Mouse (Mus musculus) lung, postnatal 0 days (tissue): ENCODE measurements at regions not wholly inside any gene's neighbourhood (a gene's known extent, or its start where the extent isn't known, plus 50 kb on each side); places are given as distances from the start of the nearest gene placed in this dataset.

Experiments used
- ATAC-seq: fragments of 200-750 bp; cut with Nextera tagmentation; 2 replicates; pipeline ENCODE4 v1.8.0; 2017; ENCODE audit warnings: moderate library complexity
- DNase-seq: peaks from one replicate; pipeline ENCODE4 v3.0.0-alpha.2; 2016; ENCODE audit warnings: low spot score
- H3K27ac ChIP-seq: fragments of 300-500 bp; sonication (generic); 2 replicates; pipeline ENCODE4 v1.5.1; 2014; ENCODE audit warnings: antibody characterized with exemption, mild to moderate bottlenecking, low read length, mixed read lengths
- H3K27me3 ChIP-seq: fragments of 300-500 bp; sonication (generic); replicated peaks from 2 replicates; pipeline ENCODE4 v1.6.1; 2014; ENCODE audit warnings: low read length, mixed read lengths; ENCODE audit not compliant: insufficient read depth
- H3K36me3 ChIP-seq: fragments of 300-500 bp; sonication (generic); 2 replicates; pipeline ENCODE4 v1.6.1; 2014; ENCODE audit warnings: low read length, mixed read lengths; ENCODE audit not compliant: insufficient read depth
- H3K4me1 ChIP-seq: fragments of 300-500 bp; sonication (generic); 2 replicates; pipeline ENCODE4 v1.6.1; 2014; ENCODE audit warnings: antibody characterized with exemption, low read depth, low read length, mixed read lengths; ENCODE audit not compliant: insufficient read depth
- H3K4me2 ChIP-seq: fragments of 300-500 bp; sonication (generic); replicated peaks from 2 replicates; pipeline ENCODE4 v1.6.1; 2014; ENCODE audit warnings: low read depth, mild to moderate bottlenecking, low read length, moderate library complexity, mixed read lengths
- H3K4me3 ChIP-seq: fragments of 300-500 bp; sonication (generic); 2 replicates; pipeline ENCODE4 v1.5.1; 2014; ENCODE audit warnings: low read depth, low read length
- H3K9ac ChIP-seq: fragments of 300-500 bp; sonication (generic); replicated peaks from 2 replicates; pipeline ENCODE4 v1.6.1; 2014; ENCODE audit warnings: low read depth, mild to moderate bottlenecking
- H3K9me3 ChIP-seq: fragments of 300-500 bp; sonication (generic); 2 replicates; pipeline ENCODE4 v1.6.1; 2016; ENCODE audit warnings: low read length, mixed read lengths
- CTCF ChIP-seq: IDR thresholded peaks from 2 replicates; pipeline ENCODE4 v1.5.1; 2016; ENCODE audit warnings: antibody characterized with exemption, mild to moderate bottlenecking
- EP300 ChIP-seq: IDR thresholded peaks from 2 replicates; pipeline ENCODE4 v1.6.1; 2016; ENCODE audit warnings: antibody characterized with exemption, mild to moderate bottlenecking, control low read depth
- WGBS: fragments of 180-500 bp; shearing (Covaris S2); extraction: QIAGEN DNeasy Blood & Tissue Kit; methylation state at CpG from one replicate; pipeline ENCODE4 v1.1.7; 2014; 5-methylcytosine and 5-hydroxymethylcytosine counted together

- ATAC-seq (no peak), DNase-seq (no peak)
- TF ChIP-seq EP300 (no peak), CTCF (no peak)
Observed at GRCm38 (mm10) chr10:118990500-118990899, 120.5 kb upstream of the Dyrk2 start.

GRCm38 (mm10) chr10:118989812-118990211 is 119.8 kb upstream of the Dyrk2 start:
- Histone ChIP-seq H3K27me3 (no peaks in the 10 kb centered on the region), H3K4me3 (no peak overlapping the region), H3K36me3 (no peaks in the 10 kb centered on the region), H3K4me2 (no peak overlapping the region), H3K9me3 (no peaks in the 10 kb centered on the region), H3K27ac (no peak overlapping the region), H3K9ac (no peak overlapping the region), H3K4me1 (no peaks in the 10 kb centered on the region)
- DNase-seq = no peak
- TF ChIP-seq EP300 (no peak), CTCF (no peak)
- 60% methylated on average over 10 of the region's 10 CpGs for WGBS
- ATAC-seq = no peak

More at GRCm38 (mm10) chr10:118990500-118990899, 120.5 kb upstream of the Dyrk2 start:
- no peaks in the 10 kb centered on the region for H3K36me3 ChIP-seq
- no peaks in the 10 kb centered on the region for H3K4me1 ChIP-seq
- H3K9ac ChIP-seq = no peak overlapping the region
- no peaks in the 10 kb centered on the region for H3K9me3 ChIP-seq
- no peak overlapping the region for H3K27ac ChIP-seq
- no peak overlapping the region for H3K4me2 ChIP-seq
- 35% methylated on average over 6 of the region's 6 CpGs for WGBS
- H3K27me3 ChIP-seq = no peaks in the 10 kb centered on the region
- H3K4me3 ChIP-seq = no peak overlapping the region

- Histone ChIP-seq H3K36me3 (no peaks in the 10 kb centered on the region), H3K9me3 (no peaks in the 10 kb centered on the region), H3K4me2 (no peak overlapping the region), H3K27ac (no peak overlapping the region), H3K4me3 (no peak overlapping the region), H3K27me3 (no peaks in the 10 kb centered on the region), H3K9ac (no peak overlapping the region), H3K4me1 (no peaks in the 10 kb centered on the region)
- WGBS = 75% methylated on average over 6 of the region's 6 CpGs
- peak; percentile 50 for DNase-seq
- TF ChIP-seq CTCF (no peak), EP300 (no peak)
- peak; percentile 55 for ATAC-seq
Observed at GRCm38 (mm10) chr10:118988249-118988648, 118.2 kb upstream of the Dyrk2 start.

DNA sequence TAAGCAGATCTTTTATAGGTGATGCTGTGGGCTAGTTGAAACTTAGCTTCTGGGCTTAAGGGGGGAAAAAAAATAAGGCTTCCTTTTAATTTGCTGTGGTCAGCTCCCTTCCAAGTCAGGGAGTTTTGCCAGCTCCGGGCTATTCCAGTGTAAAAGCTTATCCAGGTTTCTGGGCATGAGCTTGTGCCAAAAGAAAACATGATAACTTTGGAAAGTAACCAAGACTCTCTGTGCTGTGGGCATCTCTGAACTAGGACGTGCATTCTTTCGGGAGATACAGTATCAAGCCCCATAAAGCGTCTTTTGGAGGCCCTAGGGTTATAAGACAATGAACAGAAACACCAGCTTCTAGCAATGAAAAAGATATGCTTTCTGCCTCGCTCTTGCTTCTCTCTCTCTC is 114.6 kb upstream of the Dyrk2 start:
- Histone ChIP-seq H3K36me3 (no peaks in the 10 kb centered on the region), H3K9me3 (no peaks in the 10 kb centered on the region), H3K27me3 (no peaks in the 10 kb centered on the region), H3K9ac (no peak overlapping the region), H3K4me2 (no peak overlapping the region), H3K27ac (no peak overlapping the region), H3K4me1 (no peaks in the 10 kb centered on the region), H3K4me3 (no peak overlapping the region)
- TF ChIP-seq EP300 (no peak), CTCF (no peak)
- DNase-seq (no peak), ATAC-seq (no peak)
- WGBS = 80% methylated on average over 5 of the region's 5 CpGs

- Histone ChIP-seq H3K36me3 (no peaks in the 10 kb centered on the region), H3K27me3 (no peaks in the 10 kb centered on the region), H3K4me3 (no peak overlapping the region), H3K4me1 (no peaks in the 10 kb centered on the region), H3K27ac (no peak overlapping the region), H3K9ac (no peak overlapping the region), H3K4me2 (no peak overlapping the region), H3K9me3 (no peaks in the 10 kb centered on the region)
- no peak for TF ChIP-seq CTCF
- TF ChIP-seq EP300 = no peak
- DNase-seq (peak; percentile 12), ATAC-seq (no peak)
- WGBS = 52% methylated on average over 5 of the region's 5 CpGs
Observed at GRCm38 (mm10) chr10:118981446-118981845, 111.4 kb upstream of the Dyrk2 start.

DNA sequence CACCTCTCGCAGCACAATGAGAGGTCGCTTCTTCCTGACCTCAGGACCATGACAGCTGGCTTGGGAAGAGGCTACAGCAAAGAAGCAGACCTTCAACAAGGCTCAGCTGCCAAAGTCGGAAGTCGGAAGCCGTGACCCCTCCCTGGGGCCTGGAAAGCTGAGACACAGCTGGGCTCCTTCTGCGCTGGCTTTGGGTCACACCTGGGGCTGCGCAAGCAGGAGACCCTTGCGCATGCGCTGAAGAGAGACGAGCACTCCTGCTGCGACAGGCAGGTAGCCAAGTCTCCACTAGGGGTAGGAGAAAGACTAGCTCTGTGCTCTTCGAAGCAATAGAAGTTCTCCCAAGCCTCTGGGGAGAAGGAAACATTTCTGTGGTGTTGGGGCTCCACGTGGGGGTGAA is 109.3 kb upstream of the Dyrk2 start:
- ATAC-seq = peak; percentile 64
- TF ChIP-seq EP300 (no peak), CTCF (peak; percentile 47)
- Histone ChIP-seq H3K9ac (no peak overlapping the region), H3K4me2 (no peak overlapping the region), H3K9me3 (no peaks in the 10 kb centered on the region), H3K27ac (no peak overlapping the region), H3K36me3 (no peaks in the 10 kb centered on the region), H3K4me3 (no peak overlapping the region), H3K4me1 (no peaks in the 10 kb centered on the region), H3K27me3 (no peaks in the 10 kb centered on the region)
- 42% methylated on average over 13 of the region's 13 CpGs for WGBS
- peak; percentile 68 for DNase-seq

GRCm38 (mm10) chr10:118978181-118978743 is 108.3 kb upstream of the Dyrk2 start:
- Histone ChIP-seq H3K4me3 (no peak overlapping the region), H3K9ac (no peak overlapping the region), H3K36me3 (no peaks in the 10 kb centered on the region), H3K9me3 (no peaks in the 10 kb centered on the region), H3K4me1 (no peaks in the 10 kb centered on the region), H3K4me2 (no peak overlapping the region), H3K27ac (no peak overlapping the region), H3K27me3 (no peaks in the 10 kb centered on the region)
- DNase-seq (peak; percentile 49), ATAC-seq (peak; percentile 58)
- WGBS = 69% methylated on average over 10 of the region's 10 CpGs
- TF ChIP-seq EP300 = no peak
- no peak for TF ChIP-seq CTCF
